Mouse (Mus musculus): ENCODE results near the gene Gfi1. TPM values are rescaled to one million over a fixed set of nuclear protein-coding genes. Genes with fewer than 3 reads are reported as not detected.

Gfi1 gene
- polyA plus RNA-seq, 1 experiment: 6.1 TPM

DNA sequence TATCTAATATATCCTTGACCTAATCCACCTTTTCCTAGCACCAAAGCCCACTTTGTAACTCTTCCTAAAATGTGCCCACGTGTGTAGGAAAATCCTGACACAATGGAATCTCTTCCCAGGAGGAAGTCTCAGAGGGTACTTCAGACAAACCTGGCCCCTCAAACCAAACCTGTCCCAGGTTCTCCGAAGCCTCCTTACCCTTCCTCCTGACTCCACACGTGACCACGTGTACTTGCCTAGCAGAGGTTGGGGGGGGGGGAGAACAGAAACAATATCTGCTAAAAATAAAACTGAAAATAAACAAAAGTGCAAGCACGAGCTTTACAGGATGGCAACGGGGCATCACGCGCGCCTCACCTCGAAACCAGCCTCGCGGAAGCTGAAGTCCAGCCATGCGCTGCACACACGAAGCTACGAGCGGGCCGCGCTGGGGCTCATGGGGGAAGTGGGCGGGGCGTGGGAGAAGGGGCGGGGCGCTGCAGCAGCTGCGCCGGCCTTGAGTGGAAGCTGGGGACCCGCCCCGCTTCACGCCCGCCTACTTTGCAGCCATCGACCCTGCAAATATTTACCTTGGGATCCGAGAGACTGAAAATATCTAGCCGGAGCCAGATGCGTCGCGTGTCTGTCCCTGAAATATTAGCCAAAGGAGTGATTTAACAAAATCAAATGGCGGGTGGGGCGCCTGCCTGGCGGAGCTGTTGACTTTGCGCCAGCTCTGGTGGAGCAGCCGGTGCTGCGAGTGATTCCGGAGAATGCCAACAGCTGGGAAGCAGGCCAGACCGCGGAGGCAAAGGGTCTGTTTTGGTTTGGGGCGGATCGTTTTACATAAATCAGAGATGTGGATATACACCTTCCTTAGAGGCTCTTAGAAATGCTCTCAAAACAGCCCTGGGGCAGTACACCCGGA is 38.0 kb downstream of the Gfi1 start:
- peak; percentile 59 for DNase-seq (ENCODE audit: low read depth, low spot score)
- WGBS: 8% methylated on average over 46 of the region's 46 CpGs

DNA sequence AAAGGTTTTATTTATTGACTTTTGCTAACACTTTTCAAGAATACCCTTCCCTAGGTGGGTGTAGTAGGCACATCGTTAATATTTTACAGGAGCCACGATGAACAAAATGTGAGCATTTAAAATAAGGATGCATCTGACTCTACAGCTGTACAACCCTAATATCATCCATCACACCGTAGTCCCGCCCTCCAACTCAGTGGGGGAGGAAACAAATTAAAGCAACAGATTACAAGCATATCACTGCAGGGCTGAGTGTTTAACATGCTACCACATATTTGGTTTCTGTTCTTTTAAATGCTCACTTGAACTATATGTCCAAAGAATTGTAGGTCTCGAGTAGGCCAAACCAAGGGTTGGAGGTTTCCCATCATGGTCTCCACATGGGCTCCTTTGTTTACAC is 38.7 kb downstream of the Gfi1 start:
- 90% methylated on average over 5 of the region's 5 CpGs for WGBS
- no peak for DNase-seq (ENCODE audit: low read depth, low spot score)

DNA sequence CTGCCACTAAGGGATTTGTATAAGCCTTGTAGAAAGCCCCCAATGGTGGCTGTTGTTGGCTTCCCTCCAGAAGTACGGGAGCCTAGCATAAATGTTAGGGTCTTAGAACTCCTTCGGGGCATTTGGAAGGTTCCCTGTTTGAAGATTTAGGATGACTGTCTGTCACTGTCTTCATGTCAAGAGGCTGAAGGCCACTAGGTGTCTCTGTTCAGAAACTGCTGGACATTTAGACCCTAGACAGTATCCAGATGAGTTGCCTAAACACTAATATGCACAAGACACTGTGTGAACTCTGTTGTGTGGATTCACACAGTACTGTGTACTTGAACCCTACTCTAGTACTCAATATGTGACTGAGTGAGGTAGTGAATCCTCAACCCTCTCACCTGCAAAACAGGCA is 41.5 kb downstream of the Gfi1 start:
- DNase-seq (ENCODE audit: low read depth, low spot score): no peak
- WGBS: 72% methylated on average over 2 of the region's 2 CpGs

DNA sequence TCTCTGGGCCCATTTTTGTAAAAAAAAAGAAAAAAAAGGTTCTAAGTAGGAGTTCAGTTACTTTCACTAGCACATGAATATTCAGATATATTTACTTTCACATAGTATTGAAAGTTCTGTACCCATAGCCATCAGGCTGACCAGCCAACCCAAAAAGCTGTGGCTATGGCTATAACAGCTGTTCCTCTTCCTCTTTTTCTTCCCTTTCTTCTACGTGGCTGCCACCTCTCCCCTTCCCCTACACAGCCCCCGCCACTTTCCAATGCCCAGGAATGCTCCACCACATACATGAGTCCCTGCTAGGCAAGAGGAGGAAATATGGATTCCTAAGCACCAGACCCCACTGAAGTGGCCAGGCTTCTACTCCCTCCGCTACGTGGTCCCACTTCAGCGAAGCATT is 44.5 kb downstream of the Gfi1 start:
- 83% methylated on average over 5 of the region's 5 CpGs for WGBS
- no peak for DNase-seq (ENCODE audit: low read depth, low spot score)

DNA sequence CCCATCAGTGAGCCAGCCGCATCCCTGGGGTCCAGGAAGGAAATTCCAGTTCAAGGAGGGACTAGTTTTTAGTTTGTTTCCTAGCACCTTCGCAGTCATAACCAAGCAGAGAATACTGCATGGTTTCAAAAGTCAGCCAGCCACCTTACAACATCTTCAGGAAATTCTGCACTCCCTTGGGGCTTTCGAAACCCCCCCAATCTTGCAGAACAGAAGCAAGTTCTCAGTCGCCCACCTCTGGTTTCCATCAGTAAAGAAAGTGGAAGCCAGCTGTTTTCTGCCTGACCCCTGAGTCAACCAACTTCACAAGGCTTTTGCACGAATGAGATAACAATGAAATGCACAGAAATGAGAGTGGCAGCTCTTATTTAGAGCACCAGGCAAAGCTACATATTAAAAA is 47.4 kb downstream of the Gfi1 start:
- no peak for DNase-seq (ENCODE audit: low read depth, low spot score)
- WGBS: 69% methylated on average over 5 of the region's 5 CpGs

Other genes starting within 250 kb of the Gfi1 start
- not detected in 2 replicates for gene Gm42669, start 218.4 kb downstream of the Gfi1 start, polyA plus RNA-seq (2012; rRNA removed)
- gene 1700028K03Rik, start 191.3 kb downstream of the Gfi1 start, polyA plus RNA-seq (2012; rRNA removed): not detected in 2 replicates
- gene Rpap2, start 128.7 kb downstream of the Gfi1 start, polyA plus RNA-seq (2012; rRNA removed): 1.6 and 1.9 TPM in 2 replicates
- gene Glmn, start 128.1 kb downstream of the Gfi1 start, polyA plus RNA-seq (2012; rRNA removed): 0.41 and 0.53 TPM in 2 replicates
- not detected in 2 replicates for gene Ube2d2b, start 104.1 kb upstream of the Gfi1 start, polyA plus RNA-seq (2012; rRNA removed)
- 4.5 and 11.6 TPM in 2 replicates for gene Evi5, start 149.1 kb upstream of the Gfi1 start, polyA plus RNA-seq (2012; rRNA removed)
- gene Rpl5, start 174.5 kb upstream of the Gfi1 start, polyA plus RNA-seq (2012; rRNA removed): 17.7 and 19.3 TPM in 2 replicates

Data from large intestine, adult 2 months (tissue).